Mouse (Mus musculus) hindbrain, embryonic 10.5 days (tissue): ENCODE measurements around the gene Tacstd2. TPM values are rescaled to one million over a fixed set of nuclear protein-coding genes. Genes with fewer than 3 reads are reported as not detected.

Experiments
- DNase-seq: peaks from one replicate; pipeline ENCODE4 v3.0.0-alpha.2; 2017; ENCODE audit warnings: low spot score
- H3K27ac ChIP-seq: fragments of 300-500 bp; sonication (generic); 2 replicates; pipeline ENCODE4 v1.5.1; 2016; ENCODE audit warnings: mild to moderate bottlenecking, moderate library complexity
- H3K27me3 ChIP-seq: fragments of 300-500 bp; sonication (generic); 2 replicates; pipeline ENCODE4 v1.6.1; 2016; ENCODE audit warnings: mild to moderate bottlenecking; ENCODE audit not compliant: poor library complexity, insufficient read depth, severe bottlenecking
- H3K36me3 ChIP-seq: fragments of 300-500 bp; sonication (generic); 2 replicates; pipeline ENCODE4 v1.6.1; 2016; ENCODE audit warnings: mild to moderate bottlenecking, moderate library complexity
- H3K4me1 ChIP-seq: fragments of 300-500 bp; sonication (generic); replicated peaks from 2 replicates; pipeline ENCODE4 v1.6.1; 2016; ENCODE audit warnings: mild to moderate bottlenecking
- H3K4me3 ChIP-seq: fragments of 300-500 bp; sonication (generic); 2 replicates; pipeline ENCODE4 v1.5.1; 2016; ENCODE audit warnings: mild to moderate bottlenecking, moderate library complexity
- H3K9me3 ChIP-seq: fragments of 300-500 bp; sonication (generic); 2 replicates; pipeline ENCODE4 v1.6.1; 2016; ENCODE audit warnings: mild to moderate bottlenecking, moderate library complexity
- WGBS: fragments of 180-500 bp; shearing (Covaris S2); methylation state at CpG from one replicate; pipeline ENCODE4 v1.1.7; 2016; 5-methylcytosine and 5-hydroxymethylcytosine counted together
- polyA plus RNA-seq: library from polyadenylated mRNA; unstranded; fragments of >200 nt; fragmentation: Nextera tagmentation; extraction: Ambion mirVana; gene quantifications from 2 replicates; pipeline ENCODE4 v1.2.1, GENCODE M21; 2016

Gene Tacstd2
- polyA plus RNA-seq, 1 experiment from 2014 or later: 9.7 TPM

- Histone ChIP-seq H3K27ac (no peak within 1 kb of the TSS), H3K36me3 (no peaks in the 10 kb centered on the region), H3K9me3 (no peaks in the 10 kb centered on the region), H3K27me3 (no peaks in the 10 kb centered on the region), H3K4me3 (no peak within 1 kb of the TSS), H3K4me1 (no peaks in the 10 kb centered on the region)
- no peak for DNase-seq
- 74% methylated on average over 2 of the region's 2 CpGs for WGBS
Measured at GRCm38 (mm10) chr6:67491755-67492154, 43.8 kb downstream of the Tacstd2 start, which contains the start of gene Il23r. Il23r (minus strand) TSS chr6:67491855.

Other genes with a start within 250 kb of the Tacstd2 start
- 0.13 TPM in 1 of 2 replicates, not detected in the other for gene Il12rb2, start 159.6 kb downstream of the Tacstd2 start, polyA plus RNA-seq
- gene Il23r, start 43.9 kb downstream of the Tacstd2 start, polyA plus RNA-seq: not detected in 2 replicates